Mouse (Mus musculus) hindbrain, postnatal 0 days (tissue): ENCODE results near the gene Myl9. TPM values are rescaled to one million over a fixed set of nuclear protein-coding genes. Genes with fewer than 3 reads are reported as not detected.
"Not testable (repeated sequence)": the region's sequence is repeated elsewhere in the genome, so short reads cannot be mapped to it uniquely, and the experiment has no call there.

Experiments
- ATAC-seq: fragments of 200-750 bp; cut with Nextera tagmentation; 2 replicates; pipeline ENCODE4 v1.8.0; 2017; ENCODE audit warnings: mild to moderate bottlenecking, moderate TSS enrichment, moderate library complexity
- DNase-seq: peaks from one replicate; pipeline ENCODE4 v3.0.0-alpha.2; 2015; ENCODE audit warnings: low spot score
- H3K27ac ChIP-seq: fragments of 300-500 bp; sonication (generic); 2 replicates; pipeline ENCODE4 v1.5.1; 2014; ENCODE audit warnings: mild to moderate bottlenecking
- H3K27me3 ChIP-seq: fragments of 300-500 bp; sonication (generic); 2 replicates; pipeline ENCODE4 v1.6.1; 2014; ENCODE audit warnings: low read length, mixed read lengths; ENCODE audit not compliant: insufficient read depth
- H3K36me3 ChIP-seq: fragments of 300-500 bp; sonication (generic); 2 replicates; pipeline ENCODE4 v1.6.1; 2014; ENCODE audit warnings: low read length, mixed read lengths; ENCODE audit not compliant: insufficient read depth
- H3K4me1 ChIP-seq: fragments of 300-500 bp; sonication (generic); 2 replicates; pipeline ENCODE4 v1.6.1; 2014; ENCODE audit warnings: antibody characterized with exemption, low read length, mixed read lengths; ENCODE audit not compliant: insufficient read depth
- H3K4me2 ChIP-seq: fragments of 300-500 bp; sonication (generic); 2 replicates; pipeline ENCODE4 v1.6.1; 2014; ENCODE audit warnings: low read depth, mild to moderate bottlenecking, low read length, moderate library complexity, mixed read lengths
- H3K4me3 ChIP-seq: fragments of 300-500 bp; sonication (generic); 2 replicates; pipeline ENCODE4 v1.5.1; 2014; ENCODE audit warnings: low read length
- H3K9ac ChIP-seq: fragments of 300-500 bp; sonication (generic); replicated peaks from 2 replicates; pipeline ENCODE4 v1.6.1; 2014; ENCODE audit warnings: mild to moderate bottlenecking, low read length, moderate library complexity, mixed read lengths
- H3K9me3 ChIP-seq: fragments of 300-500 bp; sonication (generic); 2 replicates; pipeline ENCODE4 v1.6.1; 2016; ENCODE audit warnings: low read length, mixed read lengths
- CTCF ChIP-seq: IDR thresholded peaks from 2 replicates; pipeline ENCODE4 v1.5.1; 2016; ENCODE audit warnings: antibody characterized with exemption, control low read depth, low read depth
- WGBS: fragments of 180-500 bp; shearing (Covaris S2); extraction: QIAGEN DNeasy Blood & Tissue Kit; methylation state at CpG from one replicate; pipeline ENCODE4 v1.1.7; 2014; 5-methylcytosine and 5-hydroxymethylcytosine counted together
- polyA plus RNA-seq: library from polyadenylated mRNA; unstranded; fragments of >200 nt; fragmentation: Nextera tagmentation; extraction: Ambion mirVana; gene quantifications from 2 replicates; pipeline ENCODE4 v1.2.1, GENCODE M21; 2015
- total RNA-seq: library from RNA; depleted of rRNA; stranded (reverse); fragments of >200 nt; gene quantifications from 2 replicates; pipeline ENCODE4 v1.2.3, GENCODE M21; 2014

Myl9 gene
- total and polyA plus RNA-seq, 2 experiments from 2014 or later: 38.4 TPM

GRCm38 (mm10) chr2:156798516-156798915, 23.3 kb downstream of the Myl9 start:
- TF ChIP-seq CTCF: no peak
- H3K4me3 ChIP-seq: no peak overlapping the region
- no peaks in the 10 kb centered on the region for H3K4me1 ChIP-seq
- no peak overlapping the region for H3K27ac ChIP-seq
- no peak overlapping the region for H3K9ac ChIP-seq
- DNase-seq (no peak), ATAC-seq (no peak)
- H3K4me2 ChIP-seq: no peak overlapping the region
- H3K9me3 ChIP-seq: 0 out of 2 replicates have a peak, but pooled peaks cover 3% of the 10 kb centered on the region
- WGBS: 80% methylated on average over 1 of the region's 1 CpGs
- no peaks in the 10 kb centered on the region for H3K36me3 ChIP-seq
- no peaks in the 10 kb centered on the region for H3K27me3 ChIP-seq

GRCm38 (mm10) chr2:156801045-156801444, 25.8 kb downstream of the Myl9 start:
- no peak for DNase-seq
- H3K4me1 ChIP-seq: no peaks in the 10 kb centered on the region
- H3K9me3 ChIP-seq: 0 out of 2 replicates have a peak, but pooled peaks cover 3% of the 10 kb centered on the region
- no peak overlapping the region for H3K4me3 ChIP-seq
- no peak overlapping the region for H3K27ac ChIP-seq
- 70% methylated on average over 4 of the region's 4 CpGs for WGBS
- no peak overlapping the region for H3K4me2 ChIP-seq
- ATAC-seq: no peak
- TF ChIP-seq CTCF: no peak
- H3K36me3 ChIP-seq: no peaks in the 10 kb centered on the region
- no peaks in the 10 kb centered on the region for H3K27me3 ChIP-seq
- H3K9ac ChIP-seq: no peak overlapping the region

GRCm38 (mm10) chr2:156802116-156802515, 26.9 kb downstream of the Myl9 start:
- not testable (repeated sequence) for H3K36me3 ChIP-seq, H3K27ac ChIP-seq, H3K9ac ChIP-seq, H3K9me3 ChIP-seq, H3K4me2 ChIP-seq, ATAC-seq, H3K4me1 ChIP-seq, H3K27me3 ChIP-seq, DNase-seq, H3K4me3 ChIP-seq
- WGBS: 55% methylated on average over 9 of the region's 9 CpGs

GRCm38 (mm10) chr2:156803698-156804372, 28.6 kb downstream of the Myl9 start:
- Histone ChIP-seq H3K4me1 (no peaks in the 10 kb centered on the region), H3K4me3 (no peak overlapping the region), H3K27ac (no peak overlapping the region), H3K4me2 (no peak overlapping the region), H3K9ac (no peak overlapping the region), H3K27me3 (no peaks in the 10 kb centered on the region), H3K36me3 (no peaks in the 10 kb centered on the region), H3K9me3 (no peaks in the 10 kb centered on the region)
- no peak for TF ChIP-seq CTCF
- WGBS: 59% methylated on average over 4 of the region's 4 CpGs
- no peak for DNase-seq
- no peak for ATAC-seq

DNA sequence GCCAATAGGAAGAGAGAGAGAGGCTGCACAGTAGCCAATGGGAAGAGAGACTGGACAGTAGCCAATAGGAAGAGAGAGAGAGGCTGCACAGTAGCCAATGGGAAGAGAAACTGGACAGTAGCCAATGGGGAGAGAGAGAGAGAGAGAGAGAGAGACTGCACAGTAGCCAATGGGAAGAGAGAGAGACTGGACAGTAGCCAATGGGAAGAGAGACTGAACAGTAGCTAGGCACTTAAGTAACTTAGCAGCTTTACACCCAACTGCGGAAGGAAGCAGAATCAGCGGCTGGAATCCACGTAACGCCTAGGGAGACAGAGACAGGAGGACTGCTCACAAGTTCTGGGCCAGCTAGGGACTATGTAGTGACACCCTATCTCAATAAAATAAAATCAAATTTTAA, 29.4 kb downstream of the Myl9 start:
- no peak overlapping the region for H3K4me3 ChIP-seq
- no peaks in the 10 kb centered on the region for H3K4me1 ChIP-seq
- DNase-seq (no peak), ATAC-seq (no peak)
- no peak overlapping the region for H3K9ac ChIP-seq
- no peaks in the 10 kb centered on the region for H3K27me3 ChIP-seq
- H3K27ac ChIP-seq: no peak overlapping the region
- H3K9me3 ChIP-seq: no peaks in the 10 kb centered on the region
- TF ChIP-seq CTCF: no peak
- H3K4me2 ChIP-seq: no peak overlapping the region
- no peaks in the 10 kb centered on the region for H3K36me3 ChIP-seq
- WGBS: 96% methylated on average over 4 of the region's 4 CpGs

- ATAC-seq: no peak
- H3K36me3 ChIP-seq: no peaks in the 10 kb centered on the region
- H3K9ac ChIP-seq: no peak overlapping the region
- DNase-seq: no peak
- H3K4me3 ChIP-seq: no peak overlapping the region
- H3K27me3 ChIP-seq: no peaks in the 10 kb centered on the region
- no peaks in the 10 kb centered on the region for H3K9me3 ChIP-seq
- no peaks in the 10 kb centered on the region for H3K4me1 ChIP-seq
- no peak overlapping the region for H3K4me2 ChIP-seq
- TF ChIP-seq CTCF: no peak
- 74% methylated on average over 6 of the region's 6 CpGs for WGBS
- no peak overlapping the region for H3K27ac ChIP-seq
Observed at GRCm38 (mm10) chr2:156806886-156807285, 31.7 kb downstream of the Myl9 start.

DNA sequence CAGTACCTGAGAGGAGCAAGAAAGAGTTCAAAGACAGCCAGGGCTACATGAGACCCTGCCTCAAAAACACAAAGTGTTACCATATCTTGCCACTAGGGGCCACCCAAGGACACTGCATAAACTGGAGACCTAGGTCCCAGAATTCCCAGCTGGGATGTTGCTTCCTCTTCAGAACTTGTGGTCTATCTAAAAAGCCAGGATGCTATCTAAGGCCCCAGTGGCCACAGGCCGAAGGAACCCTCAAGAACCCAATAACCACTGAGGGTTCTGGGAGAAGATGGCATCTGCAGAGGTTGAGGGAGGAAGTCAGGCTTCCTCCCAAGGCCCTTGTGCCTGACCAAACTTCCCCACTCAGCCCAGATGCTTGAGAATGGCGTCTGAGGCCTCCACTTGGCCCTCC, 34.4 kb downstream of the Myl9 start:
- TF ChIP-seq CTCF: peak; percentile 94
- Histone ChIP-seq H3K4me3 (no peak overlapping the region), H3K27me3 (no peaks in the 10 kb centered on the region), H3K27ac (no peak overlapping the region), H3K4me1 (no peaks in the 10 kb centered on the region), H3K4me2 (no peak overlapping the region), H3K9ac (no peak overlapping the region), H3K9me3 (no peaks in the 10 kb centered on the region), H3K36me3 (no peaks in the 10 kb centered on the region)
- 50% methylated on average over 2 of the region's 2 CpGs for WGBS
- ATAC-seq (peak; percentile 49; the same call in 1 of the 2 replicates), DNase-seq (peak; percentile 88)
